Mouse (Mus musculus) limb, embryonic 10.5 days (tissue): ENCODE measurements around the gene Mrpl28. TPM values are rescaled to one million over a fixed set of nuclear protein-coding genes. Genes with fewer than 3 reads are reported as not detected.
A peak's percentile ranks its signal among the peaks of the same experiment; 100 is the strongest.
"Not testable (repeated sequence)": the region's sequence is repeated elsewhere in the genome, so short reads cannot be mapped to it uniquely, and the experiment has no call there.

ENCODE experiments used
- DNase-seq: peaks from one replicate; pipeline ENCODE4 v3.0.0-alpha.2; 2017; ENCODE audit warnings: low spot score
- H3K27ac ChIP-seq: fragments of 300-500 bp; sonication (generic); 2 replicates; pipeline ENCODE4 v1.5.1; 2016; ENCODE audit warnings: mild to moderate bottlenecking
- H3K27me3 ChIP-seq: fragments of 300-500 bp; sonication (generic); 2 replicates; pipeline ENCODE4 v1.6.1; 2016; ENCODE audit warnings: low read depth, mild to moderate bottlenecking; ENCODE audit not compliant: poor library complexity, severe bottlenecking
- H3K36me3 ChIP-seq: fragments of 300-500 bp; sonication (generic); 2 replicates; pipeline ENCODE4 v1.6.1; 2016; ENCODE audit warnings: mild to moderate bottlenecking, moderate library complexity
- H3K4me1 ChIP-seq: fragments of 300-500 bp; sonication (generic); 2 replicates; pipeline ENCODE4 v1.6.1; 2016
- H3K4me3 ChIP-seq: fragments of 300-500 bp; sonication (generic); 2 replicates; pipeline ENCODE4 v1.5.1; 2016; ENCODE audit warnings: mild to moderate bottlenecking, moderate library complexity
- H3K9me3 ChIP-seq: fragments of 300-500 bp; sonication (generic); replicated peaks from 2 replicates; pipeline ENCODE4 v1.6.1; 2016; ENCODE audit warnings: mild to moderate bottlenecking
- WGBS: fragments of 180-500 bp; shearing (Covaris S2); methylation state at CpG from one replicate; pipeline ENCODE4 v1.1.7; 2016; 5-methylcytosine and 5-hydroxymethylcytosine counted together
- polyA plus RNA-seq: library from polyadenylated mRNA; unstranded; fragments of >200 nt; fragmentation: Nextera tagmentation; extraction: Ambion mirVana; gene quantifications from 2 replicates; pipeline ENCODE4 v1.2.1, GENCODE M21; 2016

Gene Mrpl28
- polyA plus RNA-seq, result 302 and 336 TPM in 2 replicates

DNA sequence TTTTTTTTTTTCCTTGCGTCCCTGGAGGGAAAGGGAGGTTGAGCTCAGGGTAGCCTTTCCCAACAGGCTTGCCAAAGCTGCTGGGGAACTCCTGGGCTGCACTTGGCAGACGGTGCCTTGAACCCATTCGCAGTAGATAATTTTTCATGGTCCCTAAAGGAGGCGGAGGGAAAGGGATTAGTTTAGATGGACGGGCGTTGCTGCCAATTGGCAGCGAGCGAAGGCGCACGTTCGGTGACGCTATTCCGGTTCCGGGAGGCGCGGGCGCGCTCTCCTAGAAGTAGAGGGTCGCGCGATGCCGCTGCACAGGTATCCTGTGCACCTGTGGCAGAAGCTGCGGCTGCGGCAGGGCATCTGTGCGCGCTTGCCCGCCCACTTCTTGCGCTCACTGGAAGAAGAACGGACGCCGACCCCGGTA lies at the start of gene Mrpl28:
Gene Mrpl28 (plus strand): TSS at position 234 of the 418 bp plus-strand sequence.
- Histone ChIP-seq H3K27me3 (peaks cover 13% of the 10 kb centered on the region), H3K4me3 (peak within 1 kb of the TSS; percentile 95), H3K27ac (peak within 1 kb of the TSS; percentile 81), H3K9me3 (no peaks in the 10 kb centered on the region), H3K36me3 (peaks cover 39% of the 10 kb centered on the region), H3K4me1 (peaks cover 29% of the 10 kb centered on the region)
- peak; percentile 97 for DNase-seq
- WGBS, result under 1% methylated on average over 32 of the region's 32 CpGs

DNA sequence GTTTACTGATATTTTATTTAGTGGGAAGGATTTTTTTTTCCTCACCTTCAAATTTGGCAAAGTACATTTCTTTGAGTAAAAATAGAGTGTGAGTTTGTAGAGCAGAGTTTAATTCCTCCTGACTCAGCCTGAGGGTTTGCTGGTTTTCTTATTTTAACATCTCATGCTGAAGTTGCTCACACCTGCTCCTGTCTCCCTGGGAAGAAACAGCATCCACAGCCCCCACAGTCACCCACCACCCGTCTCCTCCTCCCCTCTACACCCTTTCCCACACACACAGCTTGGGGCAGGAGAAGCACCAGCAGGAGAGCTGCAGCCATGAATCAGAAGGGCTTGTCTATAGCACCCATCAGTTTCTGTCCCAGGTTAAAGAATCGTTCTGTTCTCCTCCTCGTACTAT lies 48.1 kb upstream of the Mrpl28 start:
- no peaks in the 10 kb centered on the region for H3K36me3 ChIP-seq
- H3K9me3 ChIP-seq, result no peaks in the 10 kb centered on the region
- WGBS, result 65% methylated on average over 3 of the region's 3 CpGs

DNA sequence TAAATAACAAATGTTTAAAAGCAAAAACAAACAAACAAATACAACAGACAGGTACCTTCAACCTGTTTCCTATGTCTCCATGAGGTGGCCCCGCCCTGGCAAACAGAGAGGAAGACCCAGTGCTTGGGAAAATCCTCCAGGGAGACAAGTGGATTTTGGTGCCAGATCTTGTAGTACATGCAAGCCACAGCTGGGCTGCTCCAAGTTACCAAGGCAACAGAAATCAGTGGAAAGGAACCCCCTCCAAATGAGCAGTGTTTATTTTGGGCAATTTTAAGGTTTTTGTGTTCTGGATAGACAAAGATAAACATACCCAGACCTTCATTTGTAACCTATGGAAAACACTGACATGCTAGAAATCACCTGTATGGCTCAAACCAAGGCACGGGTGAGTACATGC lies 44.4 kb upstream of the Mrpl28 start:
- 89% methylated on average over 2 of the region's 2 CpGs for WGBS

More for the DNA sequence above, 48.1 kb upstream of the Mrpl28 start:
- no peak overlapping the region for H3K4me3 ChIP-seq
- H3K27ac ChIP-seq, result no peak overlapping the region
- no peaks in the 10 kb centered on the region for H3K4me1 ChIP-seq
- no peak for DNase-seq
- H3K27me3 ChIP-seq, result peaks cover 18% of the 10 kb centered on the region

DNA sequence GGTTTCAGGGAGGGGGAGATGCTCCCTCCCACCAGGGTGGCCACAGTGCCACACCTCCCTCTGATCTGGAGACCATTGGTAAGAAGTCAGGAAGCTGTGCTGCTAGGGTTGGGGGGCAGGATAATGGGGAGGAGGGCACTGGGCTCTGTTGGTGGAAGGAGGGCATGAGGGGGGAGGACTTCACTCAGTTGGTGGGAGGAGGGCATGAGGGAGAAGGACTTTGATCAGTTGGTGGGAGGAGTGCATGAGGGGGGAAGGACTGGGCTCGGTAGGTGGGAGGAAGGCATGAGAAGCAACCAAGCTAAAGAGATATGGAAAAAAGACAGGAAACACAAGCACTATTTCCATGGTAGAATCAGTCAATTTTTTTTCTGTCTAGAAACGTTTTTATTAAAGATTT lies 42.4 kb upstream of the Mrpl28 start:
- no peaks in the 10 kb centered on the region for H3K27me3 ChIP-seq
- WGBS, result 44% methylated on average over 2 of the region's 2 CpGs

More for the DNA sequence above, 44.4 kb upstream of the Mrpl28 start:
- H3K4me1 ChIP-seq, result no peaks in the 10 kb centered on the region
- no peak overlapping the region for H3K4me3 ChIP-seq
- no peaks in the 10 kb centered on the region for H3K27me3 ChIP-seq
- peaks cover 16% of the 10 kb centered on the region for H3K36me3 ChIP-seq
- no peaks in the 10 kb centered on the region for H3K9me3 ChIP-seq
- no peak overlapping the region for H3K27ac ChIP-seq
- DNase-seq, result no peak

DNA sequence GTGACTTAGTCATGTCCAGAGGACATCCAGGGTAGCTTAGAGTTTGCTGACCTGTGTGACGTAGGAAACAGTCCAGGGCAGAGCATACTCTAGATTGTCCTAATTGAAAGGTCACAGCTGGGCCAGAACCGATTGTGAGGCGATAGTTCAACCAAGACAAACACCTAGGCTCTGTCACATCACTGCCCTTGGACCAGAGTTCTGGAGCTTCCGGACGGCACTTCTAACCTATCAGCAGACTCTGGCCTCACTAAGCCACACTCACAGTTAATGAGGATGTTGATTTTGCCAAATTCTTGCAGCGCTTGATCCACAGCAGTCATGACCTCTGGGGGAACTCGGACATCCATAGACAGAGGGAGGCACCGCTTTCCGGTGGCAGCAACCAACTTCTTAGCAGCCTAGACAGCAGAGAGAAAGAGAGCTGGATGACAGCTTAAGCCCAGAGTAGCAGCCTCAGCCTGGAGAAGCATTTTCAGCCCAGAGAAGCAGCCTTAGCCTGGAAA lies 36.2 kb upstream of the Mrpl28 start:
- no peaks in the 10 kb centered on the region for H3K9me3 ChIP-seq
- no peak overlapping the region for H3K4me3 ChIP-seq
- 91% methylated on average over 9 of the region's 9 CpGs for WGBS
- no peak for DNase-seq
- H3K4me1 ChIP-seq, result peaks cover 8% of the 10 kb centered on the region
- no peaks in the 10 kb centered on the region for H3K27me3 ChIP-seq
- no peak overlapping the region for H3K27ac ChIP-seq
- H3K36me3 ChIP-seq, result peaks cover 31% of the 10 kb centered on the region

More for the DNA sequence above, 42.4 kb upstream of the Mrpl28 start:
- Histone ChIP-seq H3K36me3 (peaks cover 16% of the 10 kb centered on the region), H3K4me1 (no peaks in the 10 kb centered on the region), H3K27ac (no peak overlapping the region), H3K4me3 (no peak overlapping the region), H3K9me3 (no peaks in the 10 kb centered on the region)
- DNase-seq, result no peak

DNA sequence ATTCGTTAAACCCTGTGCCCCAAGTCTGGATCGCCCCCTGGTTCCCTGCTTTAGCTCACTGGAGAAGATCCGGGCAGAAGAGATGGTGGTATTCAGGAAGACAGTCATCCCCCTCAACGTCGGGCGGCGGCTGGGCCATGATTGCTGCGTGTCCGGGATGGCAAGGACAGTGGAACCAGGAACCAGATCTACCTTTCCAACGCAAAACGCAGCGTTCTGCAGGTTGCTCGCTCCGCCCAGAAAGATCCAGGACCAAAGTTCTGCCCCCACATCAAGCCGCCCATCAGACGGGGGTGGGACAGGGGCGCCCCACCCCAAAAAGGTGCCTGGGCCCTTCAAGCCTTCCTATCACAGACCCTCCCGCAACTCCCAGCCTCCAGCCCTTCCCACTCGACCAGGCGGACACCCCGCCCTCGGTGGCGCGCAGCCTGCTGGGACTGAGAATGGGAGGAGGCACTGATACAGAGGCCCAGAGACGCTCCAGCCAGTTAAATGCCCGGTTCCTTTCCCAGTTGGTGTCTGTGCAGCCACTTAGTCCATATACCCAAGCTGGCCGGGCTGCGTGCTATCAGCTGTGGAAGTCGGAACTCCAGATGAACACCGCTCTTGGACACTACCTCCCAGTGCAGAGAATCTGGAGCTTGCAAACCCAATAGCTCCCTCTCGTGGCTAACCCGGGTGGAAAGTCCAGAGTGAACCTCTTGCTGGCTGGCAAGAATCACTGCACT lies 33.2 kb upstream of the Mrpl28 start, which contains the start of gene Decr2:
Gene Decr2 (minus strand): TSS at position 433 of the 728 bp plus-strand sequence.
- Histone ChIP-seq H3K27me3 (no peaks in the 10 kb centered on the region), H3K27ac (peak within 1 kb of the TSS; percentile 65; the same call in 1 of the 2 replicates)
- 3% methylated on average over 32 of the region's 32 CpGs for WGBS

DNA sequence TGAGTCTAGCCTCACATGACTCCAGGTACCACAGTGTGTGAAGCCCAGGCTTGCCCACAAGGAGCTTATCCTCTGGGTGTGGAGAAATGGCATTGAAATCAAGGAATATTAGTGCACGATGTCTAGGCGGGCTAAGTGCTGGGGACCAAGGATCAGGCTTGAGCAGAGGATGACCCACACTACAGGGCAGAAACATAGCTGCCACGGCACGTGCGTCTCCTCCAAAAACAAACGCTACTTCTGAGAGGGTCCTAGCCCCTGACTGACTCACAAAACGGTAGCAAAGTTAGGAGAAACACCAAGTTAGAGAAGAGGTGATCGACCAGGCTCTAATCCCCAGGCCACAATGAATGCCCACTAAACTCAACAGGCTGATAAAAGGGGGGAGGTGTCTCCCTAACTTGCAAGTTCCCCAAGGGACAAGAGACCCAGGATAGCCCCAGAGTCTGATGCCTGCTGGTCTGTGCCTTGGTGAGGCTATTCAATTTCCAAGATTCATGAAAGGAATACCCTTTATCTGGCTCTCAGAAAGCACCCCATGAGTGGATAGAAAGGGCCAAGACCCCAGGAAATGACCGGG lies 28.7 kb upstream of the Mrpl28 start:
- WGBS, result 24% methylated on average over 9 of the region's 9 CpGs
- H3K4me1 ChIP-seq, result peaks cover 25% of the 10 kb centered on the region
- H3K27me3 ChIP-seq, result no peaks in the 10 kb centered on the region
- H3K4me3 ChIP-seq, result peak overlapping the region; percentile 70
- peak overlapping the region; percentile 96 for H3K27ac ChIP-seq
- DNase-seq, result no peak
- no peaks in the 10 kb centered on the region for H3K9me3 ChIP-seq
- peaks cover 29% of the 10 kb centered on the region for H3K36me3 ChIP-seq

More for the DNA sequence above, 33.2 kb upstream of the Mrpl28 start, which contains the start of gene Decr2:
- peak within 1 kb of the TSS; percentile 61 for H3K4me3 ChIP-seq
- H3K4me1 ChIP-seq, result peaks cover 20% of the 10 kb centered on the region
- H3K36me3 ChIP-seq, result peaks cover 35% of the 10 kb centered on the region
- peak; percentile 90 for DNase-seq
- H3K9me3 ChIP-seq, result no peaks in the 10 kb centered on the region

DNA sequence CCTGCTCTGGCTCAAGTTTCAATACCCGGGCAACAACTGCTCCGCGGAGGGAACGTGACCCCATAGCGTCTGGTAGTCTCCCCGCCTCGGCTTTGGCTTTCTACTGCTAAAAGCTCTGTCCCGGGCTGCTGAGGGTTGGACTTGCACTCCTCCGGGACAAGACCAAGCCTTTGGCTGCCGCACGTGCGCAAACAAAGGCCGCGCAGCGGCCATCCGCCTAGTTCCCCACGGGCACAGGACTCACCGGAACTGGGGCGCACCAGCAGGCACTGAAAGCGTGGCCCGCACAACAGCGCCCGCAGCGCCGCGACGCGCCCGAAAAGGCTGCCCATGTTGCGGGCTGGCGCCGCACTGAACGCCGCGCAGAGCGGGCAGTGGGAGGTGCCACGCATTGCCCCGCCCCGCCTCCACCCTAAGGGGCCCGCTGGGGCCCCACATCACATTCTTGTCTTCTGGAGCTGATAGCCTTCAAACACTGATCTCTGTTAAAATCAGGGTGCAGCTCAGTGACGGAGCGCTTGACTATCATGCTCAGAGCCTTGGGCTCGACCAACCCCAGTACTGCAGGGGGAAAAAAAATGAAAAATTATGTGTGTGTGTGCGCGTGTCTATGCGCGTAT lies 28.1 kb upstream of the Mrpl28 start, which contains the start of gene Nme4:
Gene Nme4 (minus strand): TSS at position 482 of the 620 bp plus-strand sequence.
- Histone ChIP-seq H3K9me3 (no peaks in the 10 kb centered on the region), H3K36me3 (peaks cover 29% of the 10 kb centered on the region), H3K27me3 (no peaks in the 10 kb centered on the region), H3K27ac (peak within 1 kb of the TSS; percentile 96), H3K4me1 (peaks cover 19% of the 10 kb centered on the region), H3K4me3 (peak within 1 kb of the TSS; percentile 70)
- WGBS, result 4% methylated on average over 47 of the region's 47 CpGs
- peak; percentile 80 for DNase-seq

DNA sequence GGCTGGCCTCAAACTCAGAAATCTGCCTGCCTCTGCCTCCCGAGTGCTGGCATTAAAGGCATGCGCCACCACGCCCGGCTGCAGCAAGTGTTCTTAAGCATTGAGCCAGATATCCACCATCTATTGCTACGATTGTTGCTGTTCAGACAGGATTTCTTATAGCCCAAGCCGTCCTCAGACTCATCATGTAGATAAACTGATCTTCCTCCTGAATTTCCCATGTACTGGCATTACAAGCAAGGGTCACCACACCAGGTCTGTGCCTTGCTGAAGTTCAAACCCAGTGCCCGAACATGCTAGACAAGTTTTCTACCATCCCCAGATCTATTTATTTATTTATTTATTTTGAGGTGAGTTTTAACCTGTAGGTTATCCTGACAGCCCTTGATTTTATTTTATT lies 24.8 kb upstream of the Mrpl28 start:
- no peak overlapping the region for H3K4me3 ChIP-seq
- 90% methylated on average over 7 of the region's 7 CpGs for WGBS
- no peak overlapping the region for H3K27ac ChIP-seq
- DNase-seq, result no peak
- peaks cover 3% of the 10 kb centered on the region for H3K36me3 ChIP-seq
- peaks cover 21% of the 10 kb centered on the region for H3K4me1 ChIP-seq
- no peaks in the 10 kb centered on the region for H3K27me3 ChIP-seq
- H3K9me3 ChIP-seq, result no peaks in the 10 kb centered on the region

DNA sequence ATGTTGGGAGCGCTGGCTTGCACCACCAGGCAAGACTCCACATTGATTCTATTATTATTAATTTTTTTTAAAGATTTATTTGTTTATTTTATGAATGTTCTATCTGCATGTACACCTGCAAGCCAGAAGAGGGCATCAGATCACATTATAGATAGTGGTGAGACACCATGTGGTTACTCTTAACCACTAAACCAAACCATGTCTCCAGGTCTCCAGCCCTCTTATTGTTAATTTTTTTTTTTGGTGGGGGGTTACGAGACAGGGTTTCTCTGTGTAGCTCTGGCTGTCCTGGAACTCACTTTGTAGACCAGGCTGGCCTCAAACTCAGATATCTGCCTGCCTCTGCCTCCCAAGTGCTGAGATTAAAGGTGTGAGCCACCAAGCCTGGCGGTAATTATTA lies 24.0 kb upstream of the Mrpl28 start:
- H3K9me3 ChIP-seq, H3K27me3 ChIP-seq, DNase-seq, H3K27ac ChIP-seq, H3K4me3 ChIP-seq, H3K36me3 ChIP-seq: not testable (repeated sequence)
- 62% methylated on average over 3 of the region's 3 CpGs for WGBS
- peaks cover 16% of the 10 kb centered on the region for H3K4me1 ChIP-seq

DNA sequence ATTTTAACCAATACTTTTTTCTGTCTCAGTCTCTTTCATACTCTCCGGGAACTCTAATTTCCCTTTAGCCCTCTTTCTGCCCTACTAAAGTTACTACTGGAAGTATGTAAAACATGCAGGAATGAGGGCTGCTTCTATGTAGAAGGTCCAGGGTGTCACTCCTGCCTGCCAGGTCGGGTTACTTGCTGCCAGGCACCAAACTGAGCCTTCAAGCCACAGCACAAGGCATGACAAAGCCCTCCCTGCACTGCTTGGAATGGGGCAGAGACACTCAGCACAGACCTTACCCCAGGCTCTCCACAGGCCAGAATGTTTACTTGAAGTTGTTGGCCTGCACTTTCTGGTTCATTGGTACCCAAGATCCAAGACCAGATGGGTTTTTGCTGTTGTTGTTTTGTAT lies 23.1 kb upstream of the Mrpl28 start:
- no peaks in the 10 kb centered on the region for H3K36me3 ChIP-seq
- WGBS, result 46% methylated on average over 2 of the region's 2 CpGs
- no peaks in the 10 kb centered on the region for H3K27me3 ChIP-seq
- H3K4me3 ChIP-seq, result no peak overlapping the region
- no peaks in the 10 kb centered on the region for H3K9me3 ChIP-seq
- no peak overlapping the region for H3K27ac ChIP-seq
- H3K4me1 ChIP-seq, result peaks cover 8% of the 10 kb centered on the region
- DNase-seq, result no peak

DNA sequence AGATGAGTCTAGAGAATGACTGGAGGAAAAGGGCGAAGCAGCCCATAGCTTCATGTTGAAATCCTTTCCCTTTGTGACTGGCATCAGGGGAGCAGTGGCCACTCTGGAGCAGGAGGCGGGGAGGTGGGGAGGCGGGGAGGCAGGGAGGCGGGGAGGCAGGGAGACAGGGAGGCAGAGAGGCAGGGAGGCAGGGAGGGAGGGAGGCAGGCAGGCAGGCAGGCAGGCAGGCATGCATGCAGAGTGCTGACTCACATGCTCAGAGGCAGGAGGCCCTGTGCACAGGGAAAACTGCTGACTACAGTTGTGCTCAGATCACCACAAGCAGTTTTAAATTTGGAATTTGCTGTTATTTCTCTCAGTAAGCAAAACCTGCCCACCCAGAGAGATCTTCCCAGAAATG lies 21.8 kb upstream of the Mrpl28 start:
- WGBS, result 47% methylated on average over 4 of the region's 4 CpGs
- DNase-seq, result no peak
- no peaks in the 10 kb centered on the region for H3K27me3 ChIP-seq
- H3K27ac ChIP-seq, result no peak overlapping the region
- H3K36me3 ChIP-seq, result no peaks in the 10 kb centered on the region
- no peak overlapping the region for H3K4me3 ChIP-seq
- no peaks in the 10 kb centered on the region for H3K9me3 ChIP-seq
- peaks cover 2% of the 10 kb centered on the region; the same call in 1 of the 2 replicates for H3K4me1 ChIP-seq

DNA sequence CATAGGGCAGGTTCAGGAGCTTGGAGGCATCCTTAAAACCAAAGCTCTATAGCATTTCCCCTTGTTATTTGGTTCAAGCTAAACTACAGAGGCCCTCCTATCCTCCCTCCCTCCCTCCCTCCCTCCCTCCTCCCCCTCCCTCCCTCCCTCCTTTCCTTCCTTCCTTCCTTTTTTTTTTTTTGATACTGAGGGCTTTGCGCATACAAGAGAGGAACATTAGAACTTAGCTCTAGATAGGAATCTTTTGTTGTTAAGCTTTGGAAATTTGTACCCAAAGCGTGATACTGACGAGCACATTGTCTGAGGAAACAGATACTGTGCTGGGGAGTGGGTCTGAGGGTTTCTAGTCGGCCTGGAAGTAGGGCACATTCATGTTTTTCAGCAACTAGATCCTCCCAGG lies 17.7 kb upstream of the Mrpl28 start:
- H3K4me3 ChIP-seq, result no peak overlapping the region
- H3K9me3 ChIP-seq, result no peaks in the 10 kb centered on the region
- no peak overlapping the region for H3K27ac ChIP-seq
- no peaks in the 10 kb centered on the region for H3K36me3 ChIP-seq
- 76% methylated on average over 4 of the region's 4 CpGs for WGBS
- H3K27me3 ChIP-seq, result peaks cover 11% of the 10 kb centered on the region
- H3K4me1 ChIP-seq, result peaks cover 6% of the 10 kb centered on the region
- DNase-seq, result no peak
